Mouse (Mus musculus) lung, postnatal 0 days (tissue): Measurements from ENCODE around the gene Tmem108. TPM values are rescaled to one million over a fixed set of nuclear protein-coding genes. Genes with fewer than 3 reads are reported as not detected.

ENCODE experiments used
- ATAC-seq: fragments of 200-750 bp; cut with Nextera tagmentation; 2 replicates; pipeline ENCODE4 v1.8.0; 2017; ENCODE audit warnings: moderate library complexity
- DNase-seq: peaks from one replicate; pipeline ENCODE4 v3.0.0-alpha.2; 2016; ENCODE audit warnings: low spot score
- H3K27ac ChIP-seq: fragments of 300-500 bp; sonication (generic); 2 replicates; pipeline ENCODE4 v1.5.1; 2014; ENCODE audit warnings: antibody characterized with exemption, mild to moderate bottlenecking, low read length, mixed read lengths
- H3K27me3 ChIP-seq: fragments of 300-500 bp; sonication (generic); replicated peaks from 2 replicates; pipeline ENCODE4 v1.6.1; 2014; ENCODE audit warnings: low read length, mixed read lengths; ENCODE audit not compliant: insufficient read depth
- H3K36me3 ChIP-seq: fragments of 300-500 bp; sonication (generic); 2 replicates; pipeline ENCODE4 v1.6.1; 2014; ENCODE audit warnings: low read length, mixed read lengths; ENCODE audit not compliant: insufficient read depth
- H3K4me1 ChIP-seq: fragments of 300-500 bp; sonication (generic); 2 replicates; pipeline ENCODE4 v1.6.1; 2014; ENCODE audit warnings: antibody characterized with exemption, low read depth, low read length, mixed read lengths; ENCODE audit not compliant: insufficient read depth
- H3K4me2 ChIP-seq: fragments of 300-500 bp; sonication (generic); replicated peaks from 2 replicates; pipeline ENCODE4 v1.6.1; 2014; ENCODE audit warnings: low read depth, mild to moderate bottlenecking, low read length, moderate library complexity, mixed read lengths
- H3K4me3 ChIP-seq: fragments of 300-500 bp; sonication (generic); 2 replicates; pipeline ENCODE4 v1.5.1; 2014; ENCODE audit warnings: low read depth, low read length
- H3K9ac ChIP-seq: fragments of 300-500 bp; sonication (generic); replicated peaks from 2 replicates; pipeline ENCODE4 v1.6.1; 2014; ENCODE audit warnings: low read depth, mild to moderate bottlenecking
- H3K9me3 ChIP-seq: fragments of 300-500 bp; sonication (generic); 2 replicates; pipeline ENCODE4 v1.6.1; 2016; ENCODE audit warnings: low read length, mixed read lengths
- CTCF ChIP-seq: IDR thresholded peaks from 2 replicates; pipeline ENCODE4 v1.5.1; 2016; ENCODE audit warnings: antibody characterized with exemption, mild to moderate bottlenecking
- EP300 ChIP-seq: IDR thresholded peaks from 2 replicates; pipeline ENCODE4 v1.6.1; 2016; ENCODE audit warnings: antibody characterized with exemption, mild to moderate bottlenecking, control low read depth
- WGBS: fragments of 180-500 bp; shearing (Covaris S2); extraction: QIAGEN DNeasy Blood & Tissue Kit; methylation state at CpG from one replicate; pipeline ENCODE4 v1.1.7; 2014; 5-methylcytosine and 5-hydroxymethylcytosine counted together
- polyA plus RNA-seq: library from polyadenylated mRNA; unstranded; fragments of >200 nt; fragmentation: Nextera tagmentation; extraction: Ambion mirVana; gene quantifications from 2 replicates; pipeline ENCODE4 v1.2.1, GENCODE M21; 2015

The Tmem108 gene
- polyA plus RNA-seq, 1 experiment from 2014 or later: 7.3 TPM

GRCm38 (mm10) chr9:103594423-103595189 is 167.0 kb downstream of the Tmem108 start:
- H3K27me3 ChIP-seq: no peaks in the 10 kb centered on the region
- TF ChIP-seq EP300 (no peak), CTCF (no peak)

DNA sequence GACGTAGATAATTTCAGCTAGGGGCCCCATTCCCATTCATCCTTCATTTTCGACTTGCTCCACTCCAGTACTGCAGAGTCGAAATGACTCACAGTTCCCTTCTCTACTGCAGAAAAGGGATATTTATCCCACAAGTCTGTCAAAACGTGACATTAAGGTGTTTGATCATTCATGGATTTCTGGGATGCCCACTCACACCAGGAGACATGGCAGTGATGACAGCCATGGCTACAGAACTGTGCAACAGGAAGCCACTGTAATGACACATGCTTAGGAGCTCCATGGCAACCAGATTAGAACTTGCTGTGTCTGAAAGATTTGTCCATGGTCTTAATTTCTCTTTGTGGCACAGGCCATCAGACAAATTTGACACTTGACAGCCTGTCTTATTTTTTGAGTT is 168.6 kb downstream of the Tmem108 start:
- WGBS: 64% methylated on average over 4 of the region's 4 CpGs
- no peak for DNase-seq
- Histone ChIP-seq H3K9ac (no peak overlapping the region), H3K4me3 (no peak overlapping the region), H3K36me3 (no peaks in the 10 kb centered on the region), H3K27ac (no peak overlapping the region), H3K9me3 (no peaks in the 10 kb centered on the region), H3K27me3 (no peaks in the 10 kb centered on the region), H3K4me1 (no peaks in the 10 kb centered on the region), H3K4me2 (no peak overlapping the region)
- ATAC-seq: no peak
- TF ChIP-seq CTCF (no peak), EP300 (no peak)

More at GRCm38 (mm10) chr9:103594423-103595189, 167.0 kb downstream of the Tmem108 start:
- ATAC-seq (no peak), DNase-seq (no peak)
- Histone ChIP-seq H3K9ac (no peak overlapping the region), H3K4me3 (no peak overlapping the region), H3K4me2 (no peak overlapping the region), H3K36me3 (no peaks in the 10 kb centered on the region), H3K9me3 (no peaks in the 10 kb centered on the region), H3K27ac (no peak overlapping the region), H3K4me1 (no peaks in the 10 kb centered on the region)
- 86% methylated on average over 7 of the region's 7 CpGs for whole genome bisulfite sequencing

DNA sequence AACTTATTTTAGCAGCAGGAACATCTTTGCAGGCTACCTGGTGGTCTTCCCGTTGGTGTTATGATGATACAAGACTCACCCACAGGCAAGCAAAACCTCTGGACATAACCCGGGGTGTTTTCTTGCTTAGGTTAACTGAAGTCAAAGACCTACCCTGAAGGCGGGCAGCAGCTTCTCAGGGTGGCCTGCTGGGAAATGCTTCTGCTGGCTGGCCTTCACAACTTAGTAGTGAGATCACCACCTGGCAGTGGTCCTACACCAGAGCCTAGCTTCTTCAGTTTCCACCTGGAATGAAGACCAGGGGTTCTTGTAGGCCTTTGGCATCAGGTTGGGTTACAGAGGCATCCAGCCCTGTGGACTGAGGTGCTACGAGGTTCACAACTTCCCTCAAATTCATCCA is 169.7 kb downstream of the Tmem108 start:
- no peak overlapping the region for H3K27ac ChIP-seq
- TF ChIP-seq CTCF (no peak), EP300 (no peak)
- H3K9me3 ChIP-seq: no peaks in the 10 kb centered on the region
- WGBS: 85% methylated on average over 4 of the region's 4 CpGs
- no peak overlapping the region for H3K4me2 ChIP-seq
- no peak for ATAC-seq
- DNase-seq: no peak
- H3K9ac ChIP-seq: no peak overlapping the region
- H3K36me3 ChIP-seq: no peaks in the 10 kb centered on the region
- H3K4me1 ChIP-seq: no peaks in the 10 kb centered on the region
- no peak overlapping the region for H3K4me3 ChIP-seq
- H3K27me3 ChIP-seq: no peaks in the 10 kb centered on the region

GRCm38 (mm10) chr9:103590801-103591200 is 170.8 kb downstream of the Tmem108 start:
- Histone ChIP-seq H3K4me2 (no peak overlapping the region), H3K4me3 (no peak overlapping the region), H3K27me3 (no peaks in the 10 kb centered on the region), H3K36me3 (no peaks in the 10 kb centered on the region), H3K4me1 (no peaks in the 10 kb centered on the region), H3K9ac (no peak overlapping the region), H3K27ac (no peak overlapping the region), H3K9me3 (no peaks in the 10 kb centered on the region)
- TF ChIP-seq EP300 (no peak), CTCF (no peak)
- WGBS: 86% methylated on average over 5 of the region's 5 CpGs
- DNase-seq: no peak
- ATAC-seq: no peak

DNA sequence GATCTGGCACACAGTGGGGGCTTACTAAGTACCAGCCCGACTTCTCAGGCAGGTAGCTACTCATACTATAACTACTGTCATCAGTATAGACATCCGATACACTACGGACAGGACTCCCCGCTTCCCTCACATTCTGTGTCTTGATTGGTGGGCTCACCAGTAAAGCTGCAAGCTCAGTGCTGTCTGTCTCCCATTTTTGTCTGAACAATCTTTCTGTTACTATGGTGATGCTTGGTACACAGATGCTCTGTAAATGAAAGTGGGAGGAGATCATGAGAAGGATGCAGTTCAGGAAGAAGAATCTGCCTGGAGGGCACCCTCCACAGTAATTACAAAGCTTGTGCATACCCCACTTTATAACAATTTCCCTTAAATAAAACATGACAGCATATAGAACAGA is 176.8 kb downstream of the Tmem108 start:
- ATAC-seq: no peak
- H3K4me3 ChIP-seq: no peak overlapping the region
- 88% methylated on average over 4 of the region's 4 CpGs for WGBS
- no peak for DNase-seq
- no peaks in the 10 kb centered on the region for H3K36me3 ChIP-seq
- H3K27ac ChIP-seq: no peak overlapping the region
- no peak for TF ChIP-seq EP300
- no peak for TF ChIP-seq CTCF
- no peaks in the 10 kb centered on the region for H3K9me3 ChIP-seq
- no peaks in the 10 kb centered on the region for H3K4me1 ChIP-seq
- no peak overlapping the region for H3K9ac ChIP-seq
- H3K4me2 ChIP-seq: no peak overlapping the region
- no peaks in the 10 kb centered on the region for H3K27me3 ChIP-seq

- no peak for TF ChIP-seq CTCF
- no peak for TF ChIP-seq EP300
- Histone ChIP-seq H3K4me2 (no peak overlapping the region), H3K9me3 (no peaks in the 10 kb centered on the region), H3K27me3 (no peaks in the 10 kb centered on the region), H3K4me3 (no peak overlapping the region), H3K36me3 (no peaks in the 10 kb centered on the region), H3K9ac (no peak overlapping the region), H3K27ac (no peak overlapping the region), H3K4me1 (no peaks in the 10 kb centered on the region)
- no peak for ATAC-seq
- WGBS: 84% methylated on average over 10 of the region's 10 CpGs
- no peak for DNase-seq
These were observed 179.2 kb downstream of the Tmem108 start for GRCm38 (mm10) chr9:103582249-103582961.
